Mouse (Mus musculus) forebrain, embryonic 14.5 days (tissue): ENCODE measurements around the gene Wdr90. TPM values are rescaled to one million over a fixed set of nuclear protein-coding genes. Genes with fewer than 3 reads are reported as not detected.

ENCODE experiments used
- ATAC-seq: fragments of 200-750 bp; cut with Nextera tagmentation; 2 replicates; pipeline ENCODE4 v1.8.0; 2017; ENCODE audit warnings: mild to moderate bottlenecking, moderate library complexity
- DNase-seq: peaks from one replicate; pipeline ENCODE4 v3.0.0-alpha.2; 2015; ENCODE audit warnings: low spot score
- H3K27ac ChIP-seq: fragments of 300-500 bp; sonication (generic); 2 replicates; pipeline ENCODE4 v1.5.1; 2014; ENCODE audit warnings: low read depth, mild to moderate bottlenecking, control low read depth, low read length, moderate library complexity
- H3K27me3 ChIP-seq: fragments of 300-500 bp; sonication (generic); replicated peaks from 2 replicates; pipeline ENCODE4 v1.6.1; 2014; ENCODE audit warnings: low read length, control low read depth, mixed read lengths; ENCODE audit not compliant: control insufficient read depth, insufficient read depth
- H3K36me3 ChIP-seq: fragments of 300-500 bp; sonication (generic); 2 replicates; pipeline ENCODE4 v1.6.1; 2014; ENCODE audit warnings: low read length, control low read depth; ENCODE audit not compliant: control insufficient read depth, insufficient read depth
- H3K4me1 ChIP-seq: fragments of 300-500 bp; sonication (generic); 2 replicates; pipeline ENCODE4 v1.6.1; 2014; ENCODE audit warnings: antibody characterized with exemption, low read length, control low read depth; ENCODE audit not compliant: control insufficient read depth, insufficient read depth
- H3K4me2 ChIP-seq: fragments of 300-500 bp; sonication (generic); 2 replicates; pipeline ENCODE4 v1.6.1; 2014; ENCODE audit warnings: mild to moderate bottlenecking, control low read depth, low read length
- H3K4me3 ChIP-seq: fragments of 300-500 bp; sonication (generic); 2 replicates; pipeline ENCODE4 v1.5.1; 2014; ENCODE audit warnings: low read depth, low read length, control low read depth
- H3K9ac ChIP-seq: fragments of 300-500 bp; sonication (generic); 2 replicates; pipeline ENCODE4 v1.6.1; 2014; ENCODE audit warnings: mild to moderate bottlenecking, low read length, control low read depth, moderate library complexity
- H3K9me3 ChIP-seq: fragments of 300-500 bp; sonication (generic); replicated peaks from 2 replicates; pipeline ENCODE4 v1.6.1; 2016; ENCODE audit warnings: low read length, control low read depth, mixed read lengths; ENCODE audit not compliant: control insufficient read depth
- WGBS: fragments of 180-500 bp; shearing (Covaris S2); extraction: QIAGEN DNeasy Blood & Tissue Kit; methylation state at CpG from one replicate; pipeline ENCODE4 v1.1.7; 2014; 5-methylcytosine and 5-hydroxymethylcytosine counted together
- microRNA-seq: library from miRNA; unstranded; fragments of <30 nt; microRNA quantifications from one replicate; pipeline ENCODE4, GENCODE M21; 2016
- polyA plus RNA-seq: library from polyadenylated mRNA; unstranded; fragments of >200 nt; fragmentation: Nextera tagmentation; extraction: Ambion mirVana; gene quantifications from 2 replicates; pipeline ENCODE4 v1.2.1, GENCODE M21; 2014

Gene Wdr90
- polyA plus RNA-seq, 1 experiment from 2014 or later, result 11.6 TPM

DNA sequence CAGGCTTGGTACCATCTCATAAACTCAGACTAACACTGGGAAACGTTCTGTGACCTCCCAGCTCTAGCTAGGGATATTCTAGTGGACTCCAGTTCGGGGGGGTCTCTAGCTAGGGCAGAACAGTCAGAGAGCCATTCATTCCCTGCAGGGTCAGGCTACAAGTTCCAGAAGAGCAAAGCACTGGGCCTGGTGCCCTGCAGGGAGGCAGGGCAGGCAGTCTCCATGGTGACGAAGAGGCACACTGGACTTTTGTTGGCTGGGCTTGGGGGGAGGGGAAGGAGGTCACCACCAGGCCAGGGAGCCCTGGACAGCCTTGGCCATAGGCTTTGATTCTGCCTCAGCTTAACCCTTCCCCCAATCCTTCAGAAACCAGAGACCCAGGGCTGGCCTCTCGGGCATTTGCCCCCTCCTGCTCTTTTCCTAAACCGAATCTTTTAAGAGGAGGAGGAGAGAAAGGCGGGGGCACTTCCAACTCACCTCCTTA is 65.7 kb downstream of the Wdr90 start, which contains the start of gene AC134908.4:
TSS of gene AC134908.4 (minus strand) at position 51 of the 484 bp plus-strand sequence.
- WGBS, result 4% methylated on average over 6 of the region's 6 CpGs
- peak within 1 kb of the TSS; percentile 60 for H3K4me3 ChIP-seq
- ATAC-seq (no peak), DNase-seq (no peak)
- H3K4me1 ChIP-seq, result peaks cover 41% of the 10 kb centered on the region
- peak within 1 kb of the TSS; percentile 63 for H3K9ac ChIP-seq
- H3K27ac ChIP-seq, result peak within 1 kb of the TSS; percentile 60
- peak within 1 kb of the TSS; percentile 73 for H3K4me2 ChIP-seq
- H3K36me3 ChIP-seq, result no peaks in the 10 kb centered on the region
- no peaks in the 10 kb centered on the region for H3K9me3 ChIP-seq
- no peaks in the 10 kb centered on the region for H3K27me3 ChIP-seq

DNA sequence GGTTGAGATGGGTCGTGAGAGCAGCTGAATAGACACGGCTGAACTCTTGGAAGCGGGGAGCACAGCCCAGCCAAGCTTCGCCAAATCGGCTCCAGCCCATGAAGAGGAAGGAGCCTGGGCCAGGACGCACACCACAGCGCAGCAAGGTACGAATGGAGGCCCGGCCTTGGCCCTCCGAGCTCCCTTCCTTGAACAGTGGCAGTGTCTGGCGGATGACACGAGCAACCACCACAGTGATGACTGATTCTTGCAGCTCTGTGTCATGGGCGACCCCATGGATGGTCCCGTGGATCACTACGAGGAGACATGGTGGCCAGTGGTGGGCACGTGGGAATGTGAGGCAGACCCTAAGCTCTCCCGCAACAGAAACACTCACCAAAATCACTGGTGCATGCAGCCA is 66.3 kb downstream of the Wdr90 start:
- ATAC-seq, result no peak
- peaks cover 41% of the 10 kb centered on the region for H3K4me1 ChIP-seq

More for the DNA sequence above, 66.3 kb downstream of the Wdr90 start:
- Histone ChIP-seq H3K4me2 (peak overlapping the region; percentile 73), H3K9ac (peak overlapping the region; percentile 63), H3K36me3 (no peaks in the 10 kb centered on the region), H3K9me3 (no peaks in the 10 kb centered on the region), H3K27me3 (no peaks in the 10 kb centered on the region), H3K27ac (peak overlapping the region; percentile 60; the same call in 1 of the 2 replicates), H3K4me3 (peak overlapping the region; percentile 60)
- DNase-seq, result no peak
- WGBS, result 50% methylated on average over 17 of the region's 17 CpGs

Small RNAs within 50 kb of the gene (microRNA-seq; reads per million reads assigned to microRNA genes)
- gene Mir3082, result 0.40 reads per million

Other genes starting within 250 kb of the Wdr90 start
- 2.7 and 7.8 TPM in 2 replicates for gene Gng13, start 144.3 kb downstream of the Wdr90 start, polyA plus RNA-seq
- 7.1 and 8.6 TPM in 2 replicates for gene Chtf18, start 134.1 kb downstream of the Wdr90 start, polyA plus RNA-seq
- 26.6 and 28.9 TPM in 2 replicates for gene Rpusd1, start 133.8 kb downstream of the Wdr90 start, polyA plus RNA-seq
- not detected in 2 replicates for gene Mslnl, start 125.5 kb downstream of the Wdr90 start, polyA plus RNA-seq
- 0.14 and 0.48 TPM in 2 replicates for gene Msln, start 107.1 kb downstream of the Wdr90 start, polyA plus RNA-seq
- gene Narfl, start 87.7 kb downstream of the Wdr90 start, polyA plus RNA-seq, result 30.2 and 32.0 TPM in 2 replicates
- gene Haghl, start 75.8 kb downstream of the Wdr90 start, polyA plus RNA-seq, result 106 and 130 TPM in 2 replicates
- gene Ccdc78, start 74.9 kb downstream of the Wdr90 start, polyA plus RNA-seq, result 0.14 TPM in 1 of 2 replicates, not detected in the other
- gene Fam173a, start 68.6 kb downstream of the Wdr90 start, polyA plus RNA-seq, result 72.6 and 82.3 TPM in 2 replicates
- gene AC134908.4, start 65.8 kb downstream of the Wdr90 start, polyA plus RNA-seq, result 0.57 and 0.88 TPM in 2 replicates
- 8.4 and 9.8 TPM in 2 replicates for gene Metrn, start 64.4 kb downstream of the Wdr90 start, polyA plus RNA-seq
- 14.0 and 17.6 TPM in 2 replicates for gene Fbxl16, start 52.4 kb downstream of the Wdr90 start, polyA plus RNA-seq
- 33.3 and 37.4 TPM in 2 replicates for gene Wdr24, start 37.9 kb downstream of the Wdr90 start, polyA plus RNA-seq
- gene Jmjd8, start 32.6 kb downstream of the Wdr90 start, polyA plus RNA-seq, result 56.6 and 56.9 TPM in 2 replicates
- 315 and 322 TPM in 2 replicates for gene Stub1, start 28.1 kb downstream of the Wdr90 start, polyA plus RNA-seq
- gene Rhbdl1, start 24.2 kb downstream of the Wdr90 start, polyA plus RNA-seq, result 33.6 and 35.4 TPM in 2 replicates
- gene Gm20683, start 19.7 kb downstream of the Wdr90 start, polyA plus RNA-seq, result 5.1 and 6.2 TPM in 2 replicates
- 9.6 and 11.3 TPM in 2 replicates for gene Rhot2, start 16.6 kb downstream of the Wdr90 start, polyA plus RNA-seq
- 15.9 and 17.0 TPM in 2 replicates for gene Mcrip2, start 7.3 kb upstream of the Wdr90 start, polyA plus RNA-seq
- 60.5 and 66.0 TPM in 2 replicates for gene Mettl26, start 13.6 kb upstream of the Wdr90 start, polyA plus RNA-seq
- gene Wfikkn1, start 19.4 kb upstream of the Wdr90 start, polyA plus RNA-seq, result 0.36 and 0.47 TPM in 2 replicates
- 31.6 and 33.3 TPM in 2 replicates for gene Rab40c, start 58.2 kb upstream of the Wdr90 start, polyA plus RNA-seq
- gene Pigq, start 83.4 kb upstream of the Wdr90 start, polyA plus RNA-seq, result 49.5 and 52.6 TPM in 2 replicates
- not detected in 2 replicates for gene Nhlrc4, start 83.5 kb upstream of the Wdr90 start, polyA plus RNA-seq
- gene A930017K11Rik, start 91.1 kb upstream of the Wdr90 start, polyA plus RNA-seq, result 0.18 TPM in 1 of 2 replicates, not detected in the other
- gene Capn15, start 124.3 kb upstream of the Wdr90 start, polyA plus RNA-seq, result 17.0 and 20.3 TPM in 2 replicates
- 15.2 and 20.5 TPM in 2 replicates for gene Rab11fip3, start 208.1 kb upstream of the Wdr90 start, polyA plus RNA-seq
- 13.6 and 14.4 TPM in 2 replicates for gene Decr2, start 228.8 kb upstream of the Wdr90 start, polyA plus RNA-seq
- 31.3 and 40.0 TPM in 2 replicates for gene Nme4, start 234.1 kb upstream of the Wdr90 start, polyA plus RNA-seq